Mouse (Mus musculus): ENCODE results near the gene Ccdc9. TPM values are rescaled to one million over a fixed set of nuclear protein-coding genes. Genes with fewer than 3 reads are reported as not detected.
"Not testable (repeated sequence)": the region's sequence is repeated elsewhere in the genome, so short reads cannot be mapped to it uniquely, and the experiment has no call there.

The Ccdc9 gene
- polyA plus RNA-seq, 1 experiment from 2014 or later: 37.4 TPM

GRCm38 (mm10) chr7:16274922-16275890, 11.4 kb downstream of the Ccdc9 start:
- DNase-seq (ENCODE audit: low spot score): no peak
- peaks cover 38% of the 10 kb centered on the region for H3K4me1 ChIP-seq (replicated peaks)
- 89% methylated on average over 10 of the region's 10 CpGs for WGBS
- H3K36me3 ChIP-seq: peaks cover 51% of the 10 kb centered on the region
- H3K9me3 ChIP-seq: no peaks in the 10 kb centered on the region
- peaks cover 19% of the 10 kb centered on the region for H3K27me3 ChIP-seq (ENCODE audit: insufficient read depth, poor library complexity, severe bottlenecking)
- H3K27ac ChIP-seq: no peak overlapping the region
- no peak overlapping the region for H3K4me3 ChIP-seq

- no peaks in the 10 kb centered on the region for H3K9me3 ChIP-seq
- peak overlapping the region; percentile 88 for H3K27ac ChIP-seq
- H3K4me1 ChIP-seq (replicated peaks): peaks cover 38% of the 10 kb centered on the region
- H3K4me3 ChIP-seq: peak overlapping the region; percentile 64
- H3K27me3 ChIP-seq (ENCODE audit: insufficient read depth, poor library complexity, severe bottlenecking): peaks cover 23% of the 10 kb centered on the region
- H3K36me3 ChIP-seq: peaks cover 39% of the 10 kb centered on the region
- 0% methylated on average over 18 of the region's 18 CpGs for WGBS
- peak; percentile 85 for DNase-seq (ENCODE audit: low spot score)
Observed at GRCm38 (mm10) chr7:16273766-16274140, 12.8 kb downstream of the Ccdc9 start.

GRCm38 (mm10) chr7:16273081-16273765, 13.4 kb downstream of the Ccdc9 start, which contains the start of gene Inafm1:
TSS of gene Inafm1 (minus strand) at chr7:16273617.
- H3K9me3 ChIP-seq: no peaks in the 10 kb centered on the region
- peak within 1 kb of the TSS; percentile 88 for H3K27ac ChIP-seq
- under 1% methylated on average over 49 of the region's 49 CpGs for WGBS
- H3K27me3 ChIP-seq (ENCODE audit: insufficient read depth, poor library complexity, severe bottlenecking): peaks cover 28% of the 10 kb centered on the region
- peak; percentile 93 for DNase-seq (ENCODE audit: low spot score)
- H3K36me3 ChIP-seq: peaks cover 34% of the 10 kb centered on the region
- H3K4me3 ChIP-seq: peak within 1 kb of the TSS; percentile 64
- peaks cover 38% of the 10 kb centered on the region for H3K4me1 ChIP-seq (replicated peaks)

GRCm38 (mm10) chr7:16272681-16273080, 13.9 kb downstream of the Ccdc9 start:
- no peaks in the 10 kb centered on the region for H3K9me3 ChIP-seq
- under 1% methylated on average over 46 of the region's 46 CpGs for WGBS

GRCm38 (mm10) chr7:16271139-16271538, 15.5 kb downstream of the Ccdc9 start:
- no peak overlapping the region for H3K4me3 ChIP-seq
- no peak overlapping the region for H3K27ac ChIP-seq
- no peak for DNase-seq (ENCODE audit: low spot score)
- peaks cover 13% of the 10 kb centered on the region for H3K36me3 ChIP-seq
- WGBS: 68% methylated on average over 1 of the region's 1 CpGs
- no peaks in the 10 kb centered on the region for H3K9me3 ChIP-seq
- peaks cover 28% of the 10 kb centered on the region for H3K27me3 ChIP-seq (ENCODE audit: insufficient read depth, poor library complexity, severe bottlenecking)
- peaks cover 35% of the 10 kb centered on the region for H3K4me1 ChIP-seq (replicated peaks)

More at GRCm38 (mm10) chr7:16272681-16273080, 13.9 kb downstream of the Ccdc9 start:
- peak; percentile 67 for DNase-seq (ENCODE audit: low spot score)
- Histone ChIP-seq H3K4me1 (replicated peaks) (peaks cover 38% of the 10 kb centered on the region), H3K27me3 (ENCODE audit: insufficient read depth, poor library complexity, severe bottlenecking) (peaks cover 28% of the 10 kb centered on the region), H3K4me3 (peak overlapping the region; percentile 64), H3K36me3 (peaks cover 28% of the 10 kb centered on the region), H3K27ac (peak overlapping the region; percentile 88)

- not testable (repeated sequence) for H3K27ac ChIP-seq; H3K4me1 ChIP-seq (replicated peaks); DNase-seq (ENCODE audit: low spot score); H3K9me3 ChIP-seq; H3K4me3 ChIP-seq; H3K36me3 ChIP-seq
- WGBS: 95% methylated on average over 7 of the region's 7 CpGs
- peaks cover 19% of the 10 kb centered on the region for H3K27me3 ChIP-seq (ENCODE audit: insufficient read depth, poor library complexity, severe bottlenecking)
Observed at GRCm38 (mm10) chr7:16266593-16266992, 20.0 kb downstream of the Ccdc9 start.

- Histone ChIP-seq H3K4me3 (no peak overlapping the region), H3K36me3 (no peaks in the 10 kb centered on the region), H3K9me3 (peaks cover 9% of the 10 kb centered on the region), H3K27me3 (ENCODE audit: insufficient read depth, poor library complexity, severe bottlenecking) (peaks cover 16% of the 10 kb centered on the region), H3K4me1 (replicated peaks) (no peaks in the 10 kb centered on the region), H3K27ac (no peak overlapping the region)
- DNase-seq (ENCODE audit: low spot score): no peak
- WGBS: 88% methylated on average over 11 of the region's 11 CpGs
Observed at GRCm38 (mm10) chr7:16265856-16266255, 20.7 kb downstream of the Ccdc9 start.

- H3K36me3 ChIP-seq: no peaks in the 10 kb centered on the region
- H3K4me3 ChIP-seq: no peak overlapping the region
- H3K4me1 ChIP-seq (replicated peaks): no peaks in the 10 kb centered on the region
- peaks cover 9% of the 10 kb centered on the region for H3K9me3 ChIP-seq
- DNase-seq (ENCODE audit: low spot score): no peak
- H3K27me3 ChIP-seq (ENCODE audit: insufficient read depth, poor library complexity, severe bottlenecking): peaks cover 5% of the 10 kb centered on the region; the same call in 1 of the 2 replicates
- no peak overlapping the region for H3K27ac ChIP-seq
- 85% methylated on average over 5 of the region's 5 CpGs for WGBS
Observed at GRCm38 (mm10) chr7:16263843-16264242, 22.8 kb downstream of the Ccdc9 start.

GRCm38 (mm10) chr7:16263015-16263787, 23.4 kb downstream of the Ccdc9 start:
- H3K27me3 ChIP-seq (ENCODE audit: insufficient read depth, poor library complexity, severe bottlenecking): no peaks in the 10 kb centered on the region
- peaks cover 9% of the 10 kb centered on the region for H3K9me3 ChIP-seq
- H3K4me3 ChIP-seq: no peak overlapping the region
- WGBS: 30% methylated on average over 8 of the region's 8 CpGs
- no peak overlapping the region for H3K27ac ChIP-seq
- H3K36me3 ChIP-seq: no peaks in the 10 kb centered on the region
- peak; percentile 74 for DNase-seq (ENCODE audit: low spot score)
- H3K4me1 ChIP-seq (replicated peaks): no peaks in the 10 kb centered on the region

- Histone ChIP-seq H3K27ac (no peak overlapping the region), H3K36me3 (no peaks in the 10 kb centered on the region), H3K9me3 (peaks cover 9% of the 10 kb centered on the region), H3K4me1 (replicated peaks) (no peaks in the 10 kb centered on the region), H3K4me3 (no peak overlapping the region), H3K27me3 (ENCODE audit: insufficient read depth, poor library complexity, severe bottlenecking) (no peaks in the 10 kb centered on the region)
- DNase-seq (ENCODE audit: low spot score): no peak
- 79% methylated on average over 1 of the region's 1 CpGs for WGBS
Observed at GRCm38 (mm10) chr7:16261097-16261496, 25.5 kb downstream of the Ccdc9 start.

GRCm38 (mm10) chr7:16259110-16259590, 27.4 kb downstream of the Ccdc9 start, which contains the start of gene C5ar1:
TSS of gene C5ar1 (minus strand) at chr7:16259540.
- no peaks in the 10 kb centered on the region for H3K27me3 ChIP-seq (ENCODE audit: insufficient read depth, poor library complexity, severe bottlenecking)
- no peaks in the 10 kb centered on the region for H3K36me3 ChIP-seq
- H3K4me3 ChIP-seq: no peak within 1 kb of the TSS
- 89% methylated on average over 5 of the region's 5 CpGs for WGBS
- H3K27ac ChIP-seq: no peak within 1 kb of the TSS
- no peaks in the 10 kb centered on the region for H3K4me1 ChIP-seq (replicated peaks)
- H3K9me3 ChIP-seq: no peaks in the 10 kb centered on the region
- no peak for DNase-seq (ENCODE audit: low spot score)

GRCm38 (mm10) chr7:16257830-16258229, 28.8 kb downstream of the Ccdc9 start:
- DNase-seq (ENCODE audit: low spot score): no peak
- H3K4me1 ChIP-seq (replicated peaks): no peaks in the 10 kb centered on the region
- no peaks in the 10 kb centered on the region for H3K36me3 ChIP-seq
- WGBS: 90% methylated on average over 11 of the region's 11 CpGs
- no peaks in the 10 kb centered on the region for H3K9me3 ChIP-seq
- no peaks in the 10 kb centered on the region for H3K27me3 ChIP-seq (ENCODE audit: insufficient read depth, poor library complexity, severe bottlenecking)
- H3K4me3 ChIP-seq: no peak overlapping the region
- no peak overlapping the region for H3K27ac ChIP-seq

Measured in hindbrain, embryonic 10.5 days (tissue).